Mouse (Mus musculus) heart, postnatal 14 days (tissue): ENCODE data around the gene Rfxap. TPM values are rescaled to one million over a fixed set of nuclear protein-coding genes. Genes with fewer than 3 reads are reported as not detected.
A peak's percentile ranks its signal among the peaks of the same experiment; 100 is the strongest.

Experiments used
- DNase-seq, 2 experiments: peaks; one replicate each; pipeline ENCODE4 v3.0.0; 2021 to 2022
- intact Hi-C: fragments of 180-260 bp; cut with DNase I; formaldehyde crosslinking; loops from one replicate; pipeline ENCODE4 v1.15.1; 2025
- long read RNA-seq, 2 experiments: library from polyadenylated mRNA; stranded (forward); transcript quantifications; one replicate each; pipeline ENCODE4 v2.0.0; 2021
- total RNA-seq, 2 experiments: library from RNA; stranded (reverse); gene quantifications; 2 replicates each; pipeline ENCODE4 v1.2.3; 2021

Rfxap gene
- total RNA-seq, result 10 to 100 TPM; 21.8 to 23.4 TPM
- long read RNA-seq, experiment 1, transcript Rfxap-201 (3 exons, 2,162 nt), result major isoform, 50 of 54 reads
- long read RNA-seq, experiment 1, partial matches to known transcripts, result 2 of 54 reads
- long read RNA-seq, experiment 1, other reads (novel, unspliced or antisense), result 2 of 54 reads
- long read RNA-seq, experiment 2, transcript Rfxap-201 (3 exons, 2,162 nt), result major isoform, 43 of 46 reads
- long read RNA-seq, experiment 2, partial matches to known transcripts, result 1 of 46 reads
- long read RNA-seq, experiment 2, other reads (novel, unspliced or antisense), result 2 of 46 reads

- intact Hi-C loops, result loop anchor here (5.0 kb wide), 2 partner anchors 70 to 305 kb away; partner anchors contain the start of genes Alg5, Exosc8 and Spg20
Observed at GRCm38 (mm10) chr3:54807666-54808217, at the start of gene Rfxap. Gene Rfxap (minus strand): TSS chr3:54807791.

GRCm38 (mm10) chr3:54835421-54835820 lies 27.8 kb upstream of the Rfxap start:
- DNase-seq, result no peak
- intact Hi-C loops, result no loop called here

More at GRCm38 (mm10) chr3:54807666-54808217, at the start of gene Rfxap:
- DNase-seq, result peak; percentile 97 to 98

- intact Hi-C loops, result no loop called here
- DNase-seq, result no peak
Observed at GRCm38 (mm10) chr3:54832491-54832890, 24.9 kb upstream of the Rfxap start.

GRCm38 (mm10) chr3:54822526-54822925 lies 14.9 kb upstream of the Rfxap start:
- DNase-seq, result no peak
- intact Hi-C loops, result no loop called here

GRCm38 (mm10) chr3:54815292-54815691 lies 7.7 kb upstream of the Rfxap start:
- DNase-seq, result peak; percentile 49 to 58
- intact Hi-C loops, result loop anchor here (2.0 kb wide), 1 partner anchor 250 kb away; no protein-coding TSS in a partner anchor

GRCm38 (mm10) chr3:54814622-54815021 lies 7.0 kb upstream of the Rfxap start:
- DNase-seq, result no peak
- intact Hi-C loops, result loop anchor here (2.0 kb wide), 1 partner anchor 250 kb away; no protein-coding TSS in a partner anchor

- intact Hi-C loops, result no loop called here
- no peak for DNase-seq
Observed at GRCm38 (mm10) chr3:54813418-54813988, 5.9 kb upstream of the Rfxap start.

- no peak for DNase-seq
- intact Hi-C loops, result no loop called here
Observed at GRCm38 (mm10) chr3:54811616-54812015, 4.0 kb upstream of the Rfxap start.

- no peak for DNase-seq
- intact Hi-C loops, result loop anchor here (5.0 kb wide), 2 partner anchors 72 to 303 kb away; partner anchors contain the start of genes Alg5, Exosc8 and Spg20
Observed at GRCm38 (mm10) chr3:54809111-54809510, 1.5 kb upstream of the Rfxap start.

GRCm38 (mm10) chr3:54807061-54807661 lies 430 bp downstream of the Rfxap start:
- DNase-seq, result no peak
- intact Hi-C loops, result loop anchor here (5.0 kb wide), 2 partner anchors 70 to 305 kb away; partner anchors contain the start of genes Alg5, Exosc8 and Spg20

GRCm38 (mm10) chr3:54803713-54804112 lies 3.9 kb downstream of the Rfxap start:
- DNase-seq, result no peak
- intact Hi-C loops, result no loop called here

- intact Hi-C loops, result no loop called here
- DNase-seq, result peak; percentile 37 to 62
Observed at GRCm38 (mm10) chr3:54797211-54797610, 10.4 kb downstream of the Rfxap start.

GRCm38 (mm10) chr3:54795806-54796205 lies 11.8 kb downstream of the Rfxap start:
- intact Hi-C loops, result no loop called here
- DNase-seq, result peak in 1 of 2 experiments; percentile 22

GRCm38 (mm10) chr3:54795379-54795778 lies 12.2 kb downstream of the Rfxap start:
- DNase-seq, result no peak
- intact Hi-C loops, result no loop called here

GRCm38 (mm10) chr3:54793762-54794161 lies 13.8 kb downstream of the Rfxap start:
- no peak for DNase-seq
- intact Hi-C loops, result no loop called here

GRCm38 (mm10) chr3:54791822-54792677 lies 15.5 kb downstream of the Rfxap start:
- no peak for DNase-seq
- intact Hi-C loops, result no loop called here

GRCm38 (mm10) chr3:54790601-54791000 lies 17.0 kb downstream of the Rfxap start:
- no peak for DNase-seq
- intact Hi-C loops, result no loop called here

- no peak for DNase-seq
- intact Hi-C loops, result no loop called here
Observed at GRCm38 (mm10) chr3:54775989-54776631, 31.5 kb downstream of the Rfxap start.

- intact Hi-C loops, result no loop called here
- DNase-seq, result no peak
Observed at GRCm38 (mm10) chr3:54773613-54774012, 34.0 kb downstream of the Rfxap start.
